Mouse (Mus musculus): ENCODE data around the gene Frs3. TPM values are rescaled to one million over a fixed set of nuclear protein-coding genes. Genes with fewer than 3 reads are reported as not detected.
A peak's percentile ranks its signal among the peaks of the same experiment; 100 is the strongest.

The Frs3 gene
- polyA plus RNA-seq, 2 experiments, result 0.67 to 3.0 TPM

- Histone ChIP-seq H3K9ac (replicated peaks) (no peak overlapping the region), H3K27me3 (ENCODE audit: control insufficient read depth, insufficient read depth, low read length) (no peaks in the 10 kb centered on the region), H3K36me3 (replicated peaks; ENCODE audit: control insufficient read depth, insufficient read depth, low read depth) (peaks cover 32% of the 10 kb centered on the region), H3K4me2 (ENCODE audit: low read depth) (no peak overlapping the region), H3K9me3 (ENCODE audit: control insufficient read depth, low read length) (no peaks in the 10 kb centered on the region), H3K4me1 (replicated peaks; ENCODE audit: control insufficient read depth in 2 of 2, insufficient read depth in 2 of 2, low read length in 1 of 2) (no peaks in the 10 kb centered on the region), H3K27ac (no peak overlapping the region), H3K4me3 (ENCODE audit: insufficient read depth in 1 of 2, low read depth in 2 of 2, low read length in 2 of 2) (no peak overlapping the region)
- TF ChIP-seq CTCF (IDR thresholded peaks at IDR 0.05; ENCODE audit: low read depth) (no peak), EP300 (IDR thresholded peaks at IDR 0.05; ENCODE audit: low read depth) (no peak)
- DNase-seq (ENCODE audit: low read depth in 3 of 3, low spot score in 3 of 3) (no peak), ATAC-seq (ENCODE audit: insufficient read depth) (no peak)
- 74% methylated on average over 5 of the region's 5 CpGs for WGBS (ENCODE audit: insufficient replicate concordance)
These were observed 10.1 kb upstream of the Frs3 start for GRCm38 (mm10) chr17:47678702-47679101.

DNA sequence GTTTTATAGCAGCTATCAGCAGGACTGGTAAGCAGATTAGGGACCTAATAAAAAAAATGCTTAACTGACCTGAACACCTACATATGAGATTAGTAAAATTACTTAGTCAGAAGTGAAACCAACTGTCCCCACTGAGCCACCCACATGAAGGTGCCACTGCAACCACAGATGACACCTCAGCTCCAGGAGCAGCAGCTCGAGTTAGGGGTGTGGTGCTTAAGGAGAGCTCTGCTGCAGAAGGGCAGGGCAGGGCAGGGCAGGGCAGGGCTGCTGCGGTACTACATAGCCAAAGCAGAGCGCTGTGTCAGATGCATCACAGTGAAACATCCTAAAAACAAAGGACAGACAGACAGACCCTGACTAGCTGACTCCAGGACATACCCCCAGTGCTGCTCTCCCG, 6.0 kb upstream of the Frs3 start:
- Histone ChIP-seq H3K4me2 (ENCODE audit: low read depth) (no peak overlapping the region), H3K4me3 (ENCODE audit: insufficient read depth in 1 of 2, low read depth in 2 of 2, low read length in 2 of 2) (no peak overlapping the region), H3K36me3 (replicated peaks; ENCODE audit: control insufficient read depth, insufficient read depth, low read depth) (peaks cover 34% of the 10 kb centered on the region), H3K9me3 (ENCODE audit: control insufficient read depth, low read length) (no peaks in the 10 kb centered on the region), H3K27ac (no peak overlapping the region), H3K27me3 (ENCODE audit: control insufficient read depth, insufficient read depth, low read length) (no peaks in the 10 kb centered on the region), H3K4me1 (replicated peaks; ENCODE audit: control insufficient read depth in 2 of 2, insufficient read depth in 2 of 2, low read length in 1 of 2) (peaks cover 4 to 9% of the 10 kb centered on the region in 2 experiments; a peak in 2 of 4 replicates), H3K9ac (replicated peaks) (no peak overlapping the region)
- TF ChIP-seq CTCF (IDR thresholded peaks at IDR 0.05; ENCODE audit: low read depth) (no peak), EP300 (IDR thresholded peaks at IDR 0.05; ENCODE audit: low read depth) (no peak)
- 52% methylated on average over 4 of the region's 4 CpGs for WGBS (ENCODE audit: insufficient replicate concordance)
- no peak for ATAC-seq (ENCODE audit: insufficient read depth)
- no peak for DNase-seq (ENCODE audit: low read depth in 3 of 3, low spot score in 3 of 3)

- H3K27me3 ChIP-seq (ENCODE audit: control insufficient read depth, insufficient read depth, low read length), result no peaks in the 10 kb centered on the region
- H3K4me1 ChIP-seq (replicated peaks; ENCODE audit: control insufficient read depth in 2 of 2, insufficient read depth in 2 of 2, low read length in 1 of 2), result peaks cover 4 to 9% of the 10 kb centered on the region in 2 experiments; a peak in 2 of 4 replicates
- under 1% methylated on average over 70 of the region's 70 CpGs for WGBS (ENCODE audit: insufficient replicate concordance)
- peak overlapping the region; percentile 65 to 79 for H3K4me3 ChIP-seq (ENCODE audit: insufficient read depth in 1 of 2, low read depth in 2 of 2, low read length in 2 of 2)
- peaks cover 10% of the 10 kb centered on the region; the same call in 1 of the 2 replicates for H3K36me3 ChIP-seq (replicated peaks; ENCODE audit: control insufficient read depth, insufficient read depth, low read depth)
- peak overlapping the region; percentile 72 for H3K9ac ChIP-seq (replicated peaks)
- no peaks in the 10 kb centered on the region for H3K9me3 ChIP-seq (ENCODE audit: control insufficient read depth, low read length)
- H3K27ac ChIP-seq, result peak overlapping the region; percentile 60
- ATAC-seq (ENCODE audit: insufficient read depth), result peak; percentile 85
- peak; percentile 90 to 93 (median 93) for DNase-seq (ENCODE audit: low read depth in 3 of 3, low spot score in 3 of 3)
- TF ChIP-seq EP300 (IDR thresholded peaks at IDR 0.05; ENCODE audit: low read depth), result no peak
- TF ChIP-seq CTCF (IDR thresholded peaks at IDR 0.05; ENCODE audit: low read depth), result no peak
- H3K4me2 ChIP-seq (ENCODE audit: low read depth), result peak overlapping the region; percentile 78
These were observed 1.2 kb upstream of the Frs3 start for GRCm38 (mm10) chr17:47687409-47688343.

DNA sequence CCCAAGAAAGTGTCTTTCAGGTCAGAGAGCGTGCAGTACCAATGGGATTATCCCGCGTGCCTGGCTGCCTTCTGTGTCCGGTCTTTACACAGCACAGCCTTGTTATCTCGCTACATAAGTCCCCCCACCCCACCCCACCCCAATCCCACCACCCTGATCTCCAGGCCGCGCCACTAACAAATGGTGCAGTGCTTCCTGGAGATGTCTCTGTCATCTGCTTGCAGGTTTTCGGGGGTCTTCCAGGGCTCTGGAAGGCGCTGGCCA, 554 bp upstream of the Frs3 start, which contains the start of gene Tomm6:
Gene Tomm6 (minus strand): TSS at position 43 of the 264 bp plus-strand sequence.
- no peak for TF ChIP-seq CTCF (IDR thresholded peaks at IDR 0.05; ENCODE audit: low read depth)

GRCm38 (mm10) chr17:47689894-47690293, 1.1 kb downstream of the Frs3 start:
- Histone ChIP-seq H3K27ac (no peak overlapping the region), H3K4me3 (ENCODE audit: insufficient read depth in 1 of 2, low read depth in 2 of 2, low read length in 2 of 2) (no peak overlapping the region), H3K9ac (replicated peaks) (no peak overlapping the region), H3K27me3 (ENCODE audit: control insufficient read depth, insufficient read depth, low read length) (no peaks in the 10 kb centered on the region), H3K4me2 (ENCODE audit: low read depth) (no peak overlapping the region), H3K36me3 (replicated peaks; ENCODE audit: control insufficient read depth, insufficient read depth, low read depth) (no peaks in the 10 kb centered on the region), H3K4me1 (replicated peaks; ENCODE audit: control insufficient read depth in 2 of 2, insufficient read depth in 2 of 2, low read length in 1 of 2) (peaks cover 4 to 11% of the 10 kb centered on the region in 2 experiments; a peak in 2 of 4 replicates), H3K9me3 (ENCODE audit: control insufficient read depth, low read length) (no peaks in the 10 kb centered on the region)
- 80% methylated on average over 8 of the region's 8 CpGs for WGBS (ENCODE audit: insufficient replicate concordance)
- TF ChIP-seq EP300 (IDR thresholded peaks at IDR 0.05; ENCODE audit: low read depth) (no peak), CTCF (IDR thresholded peaks at IDR 0.05; ENCODE audit: low read depth) (no peak)
- no peak for DNase-seq (ENCODE audit: low read depth in 3 of 3, low spot score in 3 of 3)
- ATAC-seq (ENCODE audit: insufficient read depth), result no peak

More for the DNA sequence above, 554 bp upstream of the Frs3 start, which contains the start of gene Tomm6:
- DNase-seq (ENCODE audit: low read depth in 3 of 3, low spot score in 3 of 3) (no peak), ATAC-seq (ENCODE audit: insufficient read depth) (no peak)
- Histone ChIP-seq H3K4me2 (ENCODE audit: low read depth) (peak within 1 kb of the TSS; percentile 78), H3K9ac (replicated peaks) (peak within 1 kb of the TSS; percentile 72), H3K27ac (peak within 1 kb of the TSS; percentile 60), H3K9me3 (ENCODE audit: control insufficient read depth, low read length) (no peaks in the 10 kb centered on the region), H3K4me3 (ENCODE audit: insufficient read depth in 1 of 2, low read depth in 2 of 2, low read length in 2 of 2) (peak within 1 kb of the TSS; percentile 65 to 79), H3K4me1 (replicated peaks; ENCODE audit: control insufficient read depth in 2 of 2, insufficient read depth in 2 of 2, low read length in 1 of 2) (peaks cover 4 to 9% of the 10 kb centered on the region in 2 experiments; a peak in 2 of 4 replicates), H3K27me3 (ENCODE audit: control insufficient read depth, insufficient read depth, low read length) (no peaks in the 10 kb centered on the region), H3K36me3 (replicated peaks; ENCODE audit: control insufficient read depth, insufficient read depth, low read depth) (peaks cover 10% of the 10 kb centered on the region; the same call in 1 of the 2 replicates)
- 0% methylated on average over 9 of the region's 9 CpGs for WGBS (ENCODE audit: insufficient replicate concordance)

All from liver, embryonic 14.5 days (tissue).